Mouse (Mus musculus) kidney, embryonic 14.5 days (tissue): ENCODE data around the gene Smim4. TPM values are rescaled to one million over a fixed set of nuclear protein-coding genes. Genes with fewer than 3 reads are reported as not detected.
A peak's percentile ranks its signal among the peaks of the same experiment; 100 is the strongest.

Experiments
- ATAC-seq: fragments of 200-750 bp; cut with Nextera tagmentation; 2 replicates; pipeline ENCODE4 v1.8.0; 2017; ENCODE audit warnings: moderate number of reproducible peaks, mild to moderate bottlenecking, moderate TSS enrichment, moderate library complexity; ENCODE audit not compliant: low FRiP score, low TSS enrichment
- H3K27ac ChIP-seq: fragments of 300-500 bp; sonication (generic); 2 replicates; pipeline ENCODE4 v1.5.1; 2014; ENCODE audit warnings: low read depth, mild to moderate bottlenecking, low read length, moderate library complexity, mixed read lengths
- H3K27me3 ChIP-seq: fragments of 300-500 bp; sonication (generic); 2 replicates; pipeline ENCODE4 v1.6.1; 2014; ENCODE audit warnings: mild to moderate bottlenecking, low read length; ENCODE audit not compliant: control insufficient read depth, insufficient read depth
- H3K36me3 ChIP-seq: fragments of 300-500 bp; sonication (generic); 2 replicates; pipeline ENCODE4 v1.6.1; 2014; ENCODE audit warnings: low read length, mixed read lengths; ENCODE audit not compliant: control insufficient read depth, insufficient read depth
- H3K4me1 ChIP-seq: fragments of 300-500 bp; sonication (generic); 2 replicates; pipeline ENCODE4 v1.6.1; 2014; ENCODE audit warnings: low read length, mixed read lengths; ENCODE audit not compliant: control insufficient read depth, insufficient read depth
- H3K4me2 ChIP-seq: fragments of 300-500 bp; sonication (generic); replicated peaks from 2 replicates; pipeline ENCODE4 v1.6.1; 2014; ENCODE audit warnings: low read depth, mild to moderate bottlenecking, low read length
- H3K4me3 ChIP-seq: fragments of 300-500 bp; sonication (generic); 2 replicates; pipeline ENCODE4 v1.5.1; 2014; ENCODE audit warnings: mild to moderate bottlenecking, low read length
- H3K9ac ChIP-seq: fragments of 300-500 bp; sonication (generic); 2 replicates; pipeline ENCODE4 v1.6.1; 2014; ENCODE audit warnings: low read depth, mild to moderate bottlenecking, low read length, moderate library complexity
- H3K9me3 ChIP-seq: fragments of 300-500 bp; sonication (generic); 2 replicates; pipeline ENCODE4 v1.6.1; 2016; ENCODE audit warnings: low read length; ENCODE audit not compliant: control insufficient read depth
- WGBS: fragments of 180-500 bp; shearing (Covaris S2); extraction: QIAGEN DNeasy Blood & Tissue Kit; methylation state at CpG from one replicate; pipeline ENCODE4 v1.1.7; 2014; 5-methylcytosine and 5-hydroxymethylcytosine counted together
- polyA plus RNA-seq: library from polyadenylated mRNA; unstranded; fragments of >200 nt; fragmentation: Nextera tagmentation; extraction: Ambion mirVana; gene quantifications from 2 replicates; pipeline ENCODE4 v1.2.1, GENCODE M21; 2014

Gene Smim4
- polyA plus RNA-seq, 1 experiment from 2014 or later, result 98.5 TPM

GRCm38 (mm10) chr14:31130236-31131220, 1.8 kb upstream of the Smim4 start, which contains the start of gene Nt5dc2:
Gene Nt5dc2, plus strand, starts transcription at chr14:31131053.
- WGBS, result 4% methylated on average over 60 of the region's 63 CpGs
- H3K27me3 ChIP-seq, result no peaks in the 10 kb centered on the region
- H3K27ac ChIP-seq, result peak within 1 kb of the TSS; percentile 91
- peak; percentile 89 for ATAC-seq
- peak within 1 kb of the TSS; percentile 95 for H3K9ac ChIP-seq
- H3K4me3 ChIP-seq, result peak within 1 kb of the TSS; percentile 95
- no peaks in the 10 kb centered on the region for H3K9me3 ChIP-seq
- H3K36me3 ChIP-seq, result peaks cover 14% of the 10 kb centered on the region
- peak within 1 kb of the TSS; percentile 88 for H3K4me2 ChIP-seq
- H3K4me1 ChIP-seq, result peaks cover 42% of the 10 kb centered on the region

GRCm38 (mm10) chr14:31129326-31130235, 825 bp upstream of the Smim4 start:
- ATAC-seq, result no peak
- peaks cover 4% of the 10 kb centered on the region; the same call in 1 of the 2 replicates for H3K36me3 ChIP-seq
- H3K9ac ChIP-seq, result 0 out of 2 replicates have a peak overlapping the region, but pooled peaks have one; percentile 95
- H3K4me2 ChIP-seq, result peak overlapping the region; percentile 33; the same call in 1 of the 2 replicates
- 67% methylated on average over 15 of the region's 15 CpGs for WGBS
- peak overlapping the region; percentile 12; the same call in 1 of the 2 replicates for H3K4me3 ChIP-seq
- H3K27ac ChIP-seq, result peak overlapping the region; percentile 91
- no peaks in the 10 kb centered on the region for H3K27me3 ChIP-seq
- H3K4me1 ChIP-seq, result peaks cover 51% of the 10 kb centered on the region
- H3K9me3 ChIP-seq, result no peaks in the 10 kb centered on the region

DNA sequence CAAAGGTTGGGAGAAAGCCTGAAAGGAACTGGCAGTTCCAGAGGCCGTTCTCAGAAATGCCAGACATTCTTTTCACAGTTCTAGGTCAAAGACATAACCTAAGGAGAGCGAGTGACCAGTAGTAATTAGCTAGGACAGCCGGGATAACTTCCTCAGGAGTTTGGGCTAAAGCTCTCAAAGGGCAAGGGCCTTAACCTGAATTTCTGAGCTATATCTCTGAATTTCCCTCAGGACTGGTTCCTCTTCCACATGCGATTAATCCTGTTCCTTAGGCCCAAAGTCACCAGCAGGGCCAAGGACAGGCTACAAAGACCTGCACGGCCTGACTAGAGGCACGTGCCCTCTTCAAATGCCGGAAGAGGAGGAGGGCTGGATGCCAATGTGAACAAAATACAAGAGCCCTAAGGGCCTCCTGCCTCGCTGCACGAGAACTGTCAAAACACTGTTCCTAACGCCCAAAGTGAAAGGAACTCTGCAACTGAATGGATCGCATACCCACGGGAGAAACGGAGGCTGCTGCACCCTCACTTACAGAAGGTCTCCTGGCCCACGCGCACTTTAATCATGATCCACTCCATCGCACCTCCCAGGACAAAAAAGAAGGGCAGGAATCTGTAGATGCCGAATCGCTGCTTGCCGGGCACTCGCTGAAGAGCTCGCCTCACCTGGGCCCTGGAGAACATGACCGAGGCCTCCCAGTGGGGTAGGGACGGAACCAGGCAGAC, 493 bp downstream of the Smim4 start:
- H3K27ac ChIP-seq, result peak overlapping the region; percentile 78
- H3K4me1 ChIP-seq, result peaks cover 49% of the 10 kb centered on the region
- H3K36me3 ChIP-seq, result peaks cover 4% of the 10 kb centered on the region; the same call in 1 of the 2 replicates
- H3K9ac ChIP-seq, result peak overlapping the region; percentile 72
- H3K27me3 ChIP-seq, result no peaks in the 10 kb centered on the region
- H3K9me3 ChIP-seq, result no peaks in the 10 kb centered on the region
- peak overlapping the region; percentile 71 for H3K4me3 ChIP-seq
- no peak for ATAC-seq
- H3K4me2 ChIP-seq, result peak overlapping the region; percentile 89
- WGBS, result under 1% methylated on average over 23 of the region's 23 CpGs

GRCm38 (mm10) chr14:31126826-31127225, 1.9 kb downstream of the Smim4 start:
- Histone ChIP-seq H3K9ac (no peak overlapping the region), H3K4me3 (no peak overlapping the region; the same call in 1 of the 2 replicates), H3K4me2 (peak overlapping the region; percentile 19; the same call in 1 of the 2 replicates), H3K4me1 (peaks cover 35% of the 10 kb centered on the region), H3K27me3 (no peaks in the 10 kb centered on the region), H3K9me3 (no peaks in the 10 kb centered on the region), H3K36me3 (peaks cover 5% of the 10 kb centered on the region), H3K27ac (no peak overlapping the region)
- WGBS, result 93% methylated on average over 8 of the region's 8 CpGs
- ATAC-seq, result no peak

GRCm38 (mm10) chr14:31125106-31126075, 3.4 kb downstream of the Smim4 start:
- Histone ChIP-seq H3K36me3 (peaks cover 12% of the 10 kb centered on the region), H3K9ac (peak overlapping the region; percentile 34; the same call in 1 of the 2 replicates), H3K27ac (peak overlapping the region; percentile 74), H3K4me3 (no peak overlapping the region), H3K27me3 (no peaks in the 10 kb centered on the region), H3K4me2 (peak overlapping the region; percentile 10; the same call in 1 of the 2 replicates), H3K4me1 (peaks cover 32% of the 10 kb centered on the region), H3K9me3 (no peaks in the 10 kb centered on the region)
- 30% methylated on average over 9 of the region's 9 CpGs for WGBS
- ATAC-seq, result peak; percentile 18; the same call in 1 of the 2 replicates

DNA sequence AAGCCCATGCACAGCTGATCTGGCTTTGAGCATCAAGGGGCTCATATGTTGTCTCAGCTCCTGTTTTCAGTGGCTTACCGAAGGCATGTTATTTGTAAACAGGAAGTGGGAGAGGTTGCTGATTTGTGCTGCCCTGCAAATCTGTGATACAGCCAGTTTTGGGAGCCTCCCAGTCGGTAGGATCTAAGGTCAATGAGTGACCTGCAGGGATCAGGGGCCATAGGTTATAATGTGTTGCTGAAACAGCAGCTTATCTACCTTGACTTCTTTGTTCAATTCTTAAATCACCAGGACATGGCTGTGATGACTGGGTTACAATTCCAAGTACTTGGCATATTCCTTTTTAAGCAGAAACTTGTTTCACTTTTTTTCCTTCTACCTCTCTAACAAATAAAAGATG, 13.2 kb downstream of the Smim4 start:
- no peak overlapping the region for H3K9ac ChIP-seq
- no peak overlapping the region for H3K27ac ChIP-seq
- peaks cover 73% of the 10 kb centered on the region for H3K36me3 ChIP-seq
- H3K9me3 ChIP-seq, result no peaks in the 10 kb centered on the region
- ATAC-seq, result no peak
- H3K27me3 ChIP-seq, result no peaks in the 10 kb centered on the region
- no peaks in the 10 kb centered on the region for H3K4me1 ChIP-seq
- WGBS, result 58% methylated on average over 2 of the region's 2 CpGs
- H3K4me2 ChIP-seq, result no peak overlapping the region
- H3K4me3 ChIP-seq, result no peak overlapping the region

GRCm38 (mm10) chr14:31114011-31114410, 14.7 kb downstream of the Smim4 start:
- ATAC-seq, result no peak
- H3K4me1 ChIP-seq, result no peaks in the 10 kb centered on the region
- no peaks in the 10 kb centered on the region for H3K9me3 ChIP-seq
- no peak overlapping the region for H3K4me3 ChIP-seq
- 76% methylated on average over 3 of the region's 3 CpGs for WGBS
- peaks cover 76% of the 10 kb centered on the region for H3K36me3 ChIP-seq
- H3K9ac ChIP-seq, result no peak overlapping the region
- H3K4me2 ChIP-seq, result no peak overlapping the region
- H3K27me3 ChIP-seq, result no peaks in the 10 kb centered on the region
- no peak overlapping the region for H3K27ac ChIP-seq
